Mouse (Mus musculus): ENCODE measurements at regions not wholly inside any gene's neighbourhood (a gene's known extent, or its start where the extent isn't known, plus 50 kb on each side); places are given as distances from the start of the nearest gene placed in this dataset.

- DNase-seq (ENCODE audit: low spot score in 2 of 2) = no peak
These were observed 90.4 kb upstream of the Cpeb4 start for GRCm38 (mm10) chr11:31781605-31782004.

DNA sequence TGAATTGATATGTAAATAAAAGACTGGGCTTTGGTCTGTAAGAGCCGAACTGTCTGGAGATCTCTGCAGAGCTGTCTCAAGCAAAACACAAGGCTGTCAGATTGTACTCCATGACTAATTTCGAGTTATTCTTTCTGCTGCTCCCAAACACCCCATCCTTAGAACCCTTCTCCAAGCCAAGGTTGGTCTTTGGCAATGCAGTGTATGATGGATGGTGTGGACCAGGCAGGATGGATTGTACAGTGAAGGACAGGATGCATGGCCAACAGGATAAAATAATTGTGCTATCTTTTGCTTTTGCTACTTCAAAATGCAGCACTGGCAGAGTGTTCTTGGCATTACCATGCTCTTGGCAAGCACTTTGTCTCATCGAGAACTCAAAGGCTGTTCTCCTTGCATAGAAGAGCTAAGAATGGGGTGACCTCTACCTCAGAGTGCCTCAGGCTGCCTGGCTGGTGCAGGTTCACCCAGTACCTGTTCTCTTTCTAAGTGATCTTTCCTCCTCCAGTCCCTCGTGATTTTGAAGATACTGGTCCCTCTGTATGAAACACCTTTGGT lies 88.4 kb upstream of the Cpeb4 start:
- no peak for DNase-seq (ENCODE audit: low spot score in 2 of 2)

GRCm38 (mm10) chr11:31784332-31784901 lies 87.6 kb upstream of the Cpeb4 start:
- no peak for DNase-seq (ENCODE audit: low spot score in 2 of 2)

- no peak for DNase-seq (ENCODE audit: low spot score in 2 of 2)
These were observed 86.9 kb upstream of the Cpeb4 start for GRCm38 (mm10) chr11:31785160-31785559.

GRCm38 (mm10) chr11:31787376-31787775 lies 84.6 kb upstream of the Cpeb4 start:
- no peak for DNase-seq (ENCODE audit: low spot score in 2 of 2)

GRCm38 (mm10) chr11:31787917-31788703 lies 83.9 kb upstream of the Cpeb4 start:
- DNase-seq (ENCODE audit: low spot score in 2 of 2) = no peak

- no peak for DNase-seq (ENCODE audit: low spot score in 2 of 2)
These were observed 82.0 kb upstream of the Cpeb4 start for GRCm38 (mm10) chr11:31789967-31790366.

DNA sequence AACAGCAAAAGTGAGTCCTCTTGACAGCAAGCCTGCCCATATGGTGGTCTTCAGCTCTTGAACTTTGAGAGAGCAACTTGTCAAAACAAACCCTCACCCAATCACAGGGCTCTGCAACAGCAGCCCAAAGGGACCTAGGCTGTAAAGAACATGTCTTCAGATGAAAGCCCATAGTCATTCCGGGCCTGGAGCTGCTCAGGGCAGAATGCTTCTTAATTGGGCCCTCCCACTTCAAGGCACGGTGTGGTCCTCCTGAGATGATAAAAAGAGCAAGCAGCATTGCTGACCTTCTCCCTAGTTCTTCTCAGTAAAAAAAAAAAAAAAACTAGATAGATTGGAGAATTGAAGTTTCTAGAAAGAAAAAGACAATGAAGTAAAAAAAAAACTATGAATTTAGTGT lies 80.7 kb upstream of the Cpeb4 start:
- DNase-seq (ENCODE audit: low spot score in 2 of 2) = no peak

GRCm38 (mm10) chr11:31795084-31795483 lies 76.9 kb upstream of the Cpeb4 start:
- no peak for DNase-seq (ENCODE audit: low spot score in 2 of 2)

DNA sequence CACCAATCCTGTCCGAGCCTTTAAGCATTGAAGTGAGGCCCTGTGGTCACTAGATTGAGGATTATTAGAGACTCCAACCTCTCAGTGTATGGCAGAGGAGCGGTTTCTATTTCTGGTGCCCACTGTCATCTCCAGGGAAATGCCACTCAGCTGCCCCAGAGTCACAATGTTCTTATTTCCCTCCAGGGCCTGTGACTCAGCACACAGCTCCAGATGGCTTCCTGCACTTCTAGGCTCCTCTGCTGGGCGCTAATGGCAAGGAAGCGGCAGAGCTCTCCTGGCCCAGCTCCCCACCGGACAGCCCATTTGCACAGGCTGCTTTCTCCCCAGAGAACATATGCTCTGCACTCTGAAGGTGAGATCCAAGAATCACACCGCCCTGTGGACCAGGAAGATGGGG lies 75.8 kb upstream of the Cpeb4 start:
- DNase-seq (ENCODE audit: low spot score in 2 of 2) = peak in 1 of 2 experiments; percentile 40

DNA sequence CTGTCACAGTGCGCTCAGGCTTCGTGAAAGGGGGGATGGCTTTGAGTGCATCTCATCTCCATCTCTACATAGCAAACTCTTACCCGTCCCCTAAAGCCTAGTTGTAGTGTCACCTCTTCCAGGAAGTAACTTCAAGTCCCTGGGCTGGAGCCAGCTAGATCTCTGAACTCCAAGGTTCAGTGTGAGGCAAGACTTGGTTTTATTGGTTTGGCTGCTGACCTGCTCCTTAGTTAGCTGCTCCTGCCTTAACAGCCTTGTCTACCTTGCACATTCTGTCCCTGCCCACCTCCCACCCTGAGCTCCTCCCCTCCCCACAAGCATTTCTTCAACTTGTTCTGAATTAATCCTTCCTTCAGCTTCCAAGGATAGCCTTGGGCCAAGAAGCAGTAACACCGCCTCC lies 70.4 kb upstream of the Cpeb4 start:
- DNase-seq (ENCODE audit: low spot score in 2 of 2) = no peak

DNA sequence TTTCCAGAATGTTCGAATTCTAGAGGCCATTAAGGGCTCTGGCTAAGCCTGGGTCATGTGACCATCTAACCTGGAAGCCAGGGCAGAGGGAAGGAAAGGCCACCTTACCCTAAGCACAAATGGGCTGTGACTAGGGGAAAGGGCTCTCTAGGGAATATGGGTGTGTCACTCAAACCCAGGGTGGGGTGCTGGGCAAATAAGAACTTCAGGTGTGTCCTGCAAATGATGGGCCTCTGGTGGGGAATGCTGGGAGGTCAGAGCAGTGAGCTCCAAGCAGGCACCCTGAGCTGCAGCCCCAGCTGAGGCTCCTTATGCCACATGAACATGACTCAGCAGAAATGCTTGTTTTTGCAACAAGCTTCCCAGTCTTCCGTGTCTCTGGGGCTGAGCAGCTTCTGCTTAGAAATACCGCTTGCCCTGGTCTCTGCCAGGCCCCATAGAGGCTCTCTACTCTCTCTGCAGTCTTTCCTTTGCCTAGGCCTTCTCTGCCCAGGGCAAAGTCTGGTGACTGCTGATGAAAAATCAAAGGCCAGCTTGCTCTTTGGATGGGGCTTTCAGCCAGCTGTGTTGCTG lies 68.6 kb upstream of the Cpeb4 start:
- no peak for DNase-seq (ENCODE audit: low spot score in 2 of 2)

GRCm38 (mm10) chr11:31804518-31804917 lies 67.5 kb upstream of the Cpeb4 start:
- DNase-seq (ENCODE audit: low spot score in 2 of 2) = no peak

DNA sequence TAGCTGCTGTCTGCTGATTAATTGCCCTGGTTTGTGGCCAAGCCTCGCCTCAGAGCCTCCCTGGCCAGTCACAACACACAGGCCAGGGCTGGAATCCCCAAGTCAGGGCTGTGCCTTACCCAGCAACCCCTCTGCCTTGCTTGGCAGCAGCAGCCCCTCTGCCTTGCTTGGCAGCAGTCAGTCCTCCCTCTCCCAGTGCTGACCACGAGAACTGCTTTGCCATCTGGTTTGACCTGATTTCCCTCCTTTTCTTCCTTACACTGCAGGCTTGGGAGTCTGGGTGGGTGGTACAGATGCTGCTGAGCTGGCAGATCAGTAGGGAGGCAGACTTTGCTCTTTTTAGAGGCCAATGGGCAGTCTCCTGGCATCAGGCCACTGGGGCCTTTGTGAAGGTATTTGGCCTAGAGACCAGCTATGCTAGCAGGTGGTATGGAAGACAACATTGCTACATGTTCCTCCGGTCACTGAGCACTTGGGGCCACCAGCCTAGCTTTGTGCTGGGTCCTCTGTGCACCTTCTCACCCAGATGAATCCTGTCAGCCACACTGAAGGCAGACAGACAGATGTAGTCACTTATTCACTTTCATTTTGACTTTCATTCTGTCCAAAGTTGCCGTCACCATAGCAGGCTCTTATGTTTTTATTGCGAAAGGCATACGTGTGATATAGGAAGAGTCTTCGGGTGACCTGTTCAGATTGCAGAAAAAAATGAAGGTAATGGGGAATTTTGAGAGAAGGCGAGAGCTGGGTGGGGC lies 64.4 kb upstream of the Cpeb4 start:
- peak in 1 of 2 experiments; percentile 29 for DNase-seq (ENCODE audit: low spot score in 2 of 2)

DNA sequence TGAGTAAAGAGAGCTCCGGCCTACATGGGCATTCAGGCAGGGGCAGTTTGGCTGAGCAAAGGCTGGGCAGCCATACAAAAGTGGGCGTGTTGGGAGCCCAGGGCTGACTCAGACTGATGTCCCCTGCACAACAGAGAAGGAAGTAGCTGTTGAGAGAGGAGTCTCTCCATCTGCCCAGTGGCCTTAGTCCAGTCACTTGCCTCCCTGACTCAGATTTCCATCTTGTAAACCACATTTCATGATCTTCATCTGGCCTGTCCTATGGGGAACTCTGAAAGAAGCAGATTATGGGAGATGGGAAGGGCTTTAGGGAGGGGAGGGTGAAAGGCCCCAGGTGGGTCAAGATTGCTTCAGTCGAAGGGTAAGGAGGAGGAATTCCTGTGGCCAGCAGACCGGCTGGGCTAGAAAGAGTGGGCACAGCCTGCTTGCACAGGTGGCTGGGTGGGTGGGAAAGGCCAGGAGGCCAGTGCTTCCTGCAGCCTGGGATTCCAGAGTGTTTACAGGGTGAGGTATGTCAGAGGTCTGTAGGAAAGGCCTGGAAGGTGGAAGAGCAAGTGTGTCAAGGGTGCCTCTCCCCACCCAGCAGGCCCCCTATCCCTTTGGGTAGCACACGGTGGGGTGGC lies 63.7 kb upstream of the Cpeb4 start:
- DNase-seq (ENCODE audit: low spot score in 2 of 2) = no peak

- DNase-seq (ENCODE audit: low spot score in 2 of 2) = no peak
These were observed 61.8 kb upstream of the Cpeb4 start for GRCm38 (mm10) chr11:31810011-31810786.

DNA sequence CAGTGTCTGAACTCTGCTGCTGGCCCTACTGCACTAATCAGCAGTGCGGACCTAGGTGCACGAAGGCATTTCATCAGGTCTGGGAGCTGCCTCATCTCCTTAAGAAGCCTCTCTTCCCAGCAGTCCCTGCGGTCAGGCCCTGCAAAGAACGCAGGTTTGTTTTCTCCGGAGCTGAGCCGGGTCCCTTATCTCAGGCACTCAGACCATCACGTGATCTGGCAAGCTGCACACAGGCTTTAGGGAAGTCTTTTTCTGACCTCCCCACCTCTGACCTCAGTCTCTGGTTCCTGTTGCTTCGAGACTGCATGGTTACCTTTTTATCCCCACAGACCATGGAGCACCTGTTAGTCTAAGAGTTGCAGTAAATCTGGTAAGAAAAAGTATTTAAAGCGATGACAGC lies 59.8 kb upstream of the Cpeb4 start:
- DNase-seq (ENCODE audit: low spot score in 2 of 2) = no peak

- no peak for DNase-seq (ENCODE audit: low spot score in 2 of 2)
These were observed 57.4 kb upstream of the Cpeb4 start for GRCm38 (mm10) chr11:31814616-31815015.

GRCm38 (mm10) chr11:31815855-31816488 lies 56.0 kb upstream of the Cpeb4 start:
- no peak for DNase-seq (ENCODE audit: low spot score in 2 of 2)

- no peak for DNase-seq (ENCODE audit: low spot score in 2 of 2)
These were observed 54.0 kb upstream of the Cpeb4 start for GRCm38 (mm10) chr11:31818032-31818431.

Measured in adrenal gland, adult 18-20 months (tissue).